Mouse (Mus musculus) midbrain, embryonic 13.5 days (tissue): Measurements from ENCODE around the gene Ola1. TPM values are rescaled to one million over a fixed set of nuclear protein-coding genes. Genes with fewer than 3 reads are reported as not detected.

Experiments used
- ATAC-seq: fragments of 200-750 bp; cut with Nextera tagmentation; 2 replicates; pipeline ENCODE4 v1.8.0; 2017; ENCODE audit warnings: mild to moderate bottlenecking, moderate TSS enrichment, moderate library complexity
- H3K27ac ChIP-seq: fragments of 300-500 bp; sonication (generic); 2 replicates; pipeline ENCODE4 v1.5.1; 2015; ENCODE audit warnings: inconsistent platforms, mild to moderate bottlenecking, moderate library complexity
- H3K27me3 ChIP-seq: fragments of 300-500 bp; sonication (generic); 2 replicates; pipeline ENCODE4 v1.6.1; 2015; ENCODE audit warnings: mild to moderate bottlenecking, inconsistent platforms
- H3K36me3 ChIP-seq: fragments of 300-500 bp; sonication (generic); 2 replicates; pipeline ENCODE4 v1.6.1; 2015; ENCODE audit warnings: mild to moderate bottlenecking, inconsistent platforms
- H3K4me1 ChIP-seq: fragments of 300-500 bp; sonication (generic); replicated peaks from 2 replicates; pipeline ENCODE4 v1.6.1; 2015; ENCODE audit warnings: inconsistent platforms
- H3K4me2 ChIP-seq: fragments of 300-500 bp; sonication (generic); replicated peaks from 2 replicates; pipeline ENCODE4 v1.6.1; 2015; ENCODE audit warnings: moderate library complexity, mild to moderate bottlenecking, inconsistent platforms
- H3K4me3 ChIP-seq: fragments of 300-500 bp; sonication (generic); replicated peaks from 2 replicates; pipeline ENCODE4 v1.5.1; 2015; ENCODE audit warnings: mild to moderate bottlenecking, inconsistent platforms
- H3K9ac ChIP-seq: fragments of 300-500 bp; sonication (generic); replicated peaks from 2 replicates; pipeline ENCODE4 v1.6.1; 2015; ENCODE audit warnings: mild to moderate bottlenecking, inconsistent platforms
- H3K9me3 ChIP-seq: fragments of 300-500 bp; sonication (generic); 2 replicates; pipeline ENCODE4 v1.6.1; 2016; ENCODE audit warnings: mild to moderate bottlenecking, inconsistent platforms
- WGBS: fragments of 180-500 bp; shearing (Covaris S2); methylation state at CpG from one replicate; pipeline ENCODE4 v1.1.7; 2015; 5-methylcytosine and 5-hydroxymethylcytosine counted together
- polyA plus RNA-seq: library from polyadenylated mRNA; unstranded; fragments of >200 nt; fragmentation: Nextera tagmentation; extraction: Ambion mirVana; gene quantifications from 2 replicates; pipeline ENCODE4 v1.2.1, GENCODE M21; 2015

Ola1 gene
- polyA plus RNA-seq, result 80.9 and 96.4 TPM in 2 replicates

- peaks cover 5% of the 10 kb centered on the region for H3K9me3 ChIP-seq
- 0 out of 2 replicates have a peak, but pooled peaks cover under 1% of the 10 kb centered on the region for H3K4me1 ChIP-seq
- ATAC-seq, result no peak
- 93% methylated on average over 5 of the region's 5 CpGs for WGBS
- no peak within 1 kb of the TSS for H3K4me3 ChIP-seq
- no peak within 1 kb of the TSS for H3K4me2 ChIP-seq
- H3K27ac ChIP-seq, result no peak within 1 kb of the TSS
- no peaks in the 10 kb centered on the region for H3K27me3 ChIP-seq
- H3K9ac ChIP-seq, result no peak within 1 kb of the TSS
- H3K36me3 ChIP-seq, result no peaks in the 10 kb centered on the region
Observed at GRCm38 (mm10) chr2:73218913-73219312, at the start of gene Ola1. Ola1 (minus strand) TSS chr2:73218924.

- H3K9me3 ChIP-seq, result no peaks in the 10 kb centered on the region
- H3K4me3 ChIP-seq, result no peak overlapping the region
- ATAC-seq, result no peak
- H3K36me3 ChIP-seq, result no peaks in the 10 kb centered on the region
- no peak overlapping the region for H3K27ac ChIP-seq
- WGBS, result 2% methylated on average over 12 of the region's 12 CpGs
- H3K4me2 ChIP-seq, result peak overlapping the region; percentile 17; the same call in 1 of the 2 replicates
- no peak overlapping the region for H3K9ac ChIP-seq
- H3K27me3 ChIP-seq, result peaks cover 94% of the 10 kb centered on the region
- peaks cover 45% of the 10 kb centered on the region for H3K4me1 ChIP-seq
Observed at GRCm38 (mm10) chr2:73268281-73268680, 49.6 kb upstream of the Ola1 start.

- Histone ChIP-seq H3K9ac (no peak overlapping the region), H3K36me3 (no peaks in the 10 kb centered on the region), H3K4me2 (no peak overlapping the region; the same call in 1 of the 2 replicates), H3K27ac (no peak overlapping the region), H3K9me3 (no peaks in the 10 kb centered on the region), H3K27me3 (peaks cover 94% of the 10 kb centered on the region), H3K4me3 (no peak overlapping the region), H3K4me1 (peaks cover 41% of the 10 kb centered on the region)
- 2% methylated on average over 4 of the region's 4 CpGs for WGBS
- ATAC-seq, result no peak
Observed at GRCm38 (mm10) chr2:73267818-73268217, 49.1 kb upstream of the Ola1 start.

- WGBS, result 17% methylated on average over 3 of the region's 3 CpGs
- Histone ChIP-seq H3K4me2 (no peak overlapping the region), H3K36me3 (no peaks in the 10 kb centered on the region), H3K27me3 (peaks cover 94% of the 10 kb centered on the region), H3K4me1 (peaks cover 36% of the 10 kb centered on the region), H3K4me3 (no peak overlapping the region), H3K27ac (no peak overlapping the region), H3K9me3 (no peaks in the 10 kb centered on the region), H3K9ac (no peak overlapping the region)
- no peak for ATAC-seq
Observed at GRCm38 (mm10) chr2:73267231-73267630, 48.5 kb upstream of the Ola1 start.

GRCm38 (mm10) chr2:73266623-73267022 lies 47.9 kb upstream of the Ola1 start:
- Histone ChIP-seq H3K27me3 (peaks cover 94% of the 10 kb centered on the region), H3K9me3 (peaks cover 3% of the 10 kb centered on the region; the same call in 1 of the 2 replicates), H3K9ac (no peak overlapping the region), H3K27ac (no peak overlapping the region), H3K4me3 (no peak overlapping the region), H3K4me1 (peaks cover 30% of the 10 kb centered on the region), H3K36me3 (no peaks in the 10 kb centered on the region), H3K4me2 (no peak overlapping the region)
- 58% methylated on average over 1 of the region's 1 CpGs for WGBS
- ATAC-seq, result no peak

GRCm38 (mm10) chr2:73266011-73266410 lies 47.3 kb upstream of the Ola1 start:
- H3K4me2 ChIP-seq, result no peak overlapping the region
- no peak for ATAC-seq

GRCm38 (mm10) chr2:73264611-73265195 lies 46.0 kb upstream of the Ola1 start:
- Histone ChIP-seq H3K9ac (no peak overlapping the region), H3K4me3 (peak overlapping the region; percentile 34; the same call in 1 of the 2 replicates), H3K27me3 (peaks cover 75% of the 10 kb centered on the region), H3K27ac (no peak overlapping the region), H3K9me3 (peaks cover 6% of the 10 kb centered on the region; the same call in 1 of the 2 replicates), H3K4me2 (peak overlapping the region; percentile 54), H3K4me1 (peaks cover 16% of the 10 kb centered on the region), H3K36me3 (no peaks in the 10 kb centered on the region)
- ATAC-seq, result 0 out of 2 replicates have a peak, but pooled peaks have one; percentile 37
- WGBS, result 5% methylated on average over 11 of the region's 11 CpGs

More at GRCm38 (mm10) chr2:73266011-73266410, 47.3 kb upstream of the Ola1 start:
- Histone ChIP-seq H3K4me1 (peaks cover 25% of the 10 kb centered on the region), H3K4me3 (no peak overlapping the region), H3K27ac (no peak overlapping the region), H3K36me3 (no peaks in the 10 kb centered on the region), H3K9me3 (peaks cover 5% of the 10 kb centered on the region; the same call in 1 of the 2 replicates), H3K27me3 (peaks cover 88% of the 10 kb centered on the region), H3K9ac (no peak overlapping the region)
- 9% methylated on average over 5 of the region's 5 CpGs for WGBS

GRCm38 (mm10) chr2:73263794-73264610 lies 45.3 kb upstream of the Ola1 start:
- Histone ChIP-seq H3K9me3 (peaks cover 6% of the 10 kb centered on the region; the same call in 1 of the 2 replicates), H3K4me3 (peak overlapping the region; percentile 34), H3K4me1 (peaks cover 16% of the 10 kb centered on the region), H3K27me3 (peaks cover 70% of the 10 kb centered on the region), H3K9ac (peak overlapping the region; percentile 51; the same call in 1 of the 2 replicates), H3K36me3 (no peaks in the 10 kb centered on the region), H3K4me2 (peak overlapping the region; percentile 54), H3K27ac (no peak overlapping the region)
- ATAC-seq, result 0 out of 2 replicates have a peak, but pooled peaks have one; percentile 43
- WGBS, result 2% methylated on average over 38 of the region's 38 CpGs

- Histone ChIP-seq H3K4me2 (peak overlapping the region; percentile 54), H3K36me3 (no peaks in the 10 kb centered on the region), H3K27ac (no peak overlapping the region), H3K9ac (peak overlapping the region; percentile 51; the same call in 1 of the 2 replicates), H3K4me3 (peak overlapping the region; percentile 34), H3K27me3 (peaks cover 70% of the 10 kb centered on the region), H3K4me1 (peaks cover 16% of the 10 kb centered on the region), H3K9me3 (peaks cover 6% of the 10 kb centered on the region; the same call in 1 of the 2 replicates)
- 4% methylated on average over 16 of the region's 16 CpGs for WGBS
- no peak for ATAC-seq
Observed at GRCm38 (mm10) chr2:73263172-73263765, 44.5 kb upstream of the Ola1 start.

- Histone ChIP-seq H3K4me2 (no peak overlapping the region), H3K36me3 (no peaks in the 10 kb centered on the region), H3K4me1 (no peaks in the 10 kb centered on the region), H3K27ac (no peak overlapping the region), H3K9ac (no peak overlapping the region), H3K27me3 (no peaks in the 10 kb centered on the region; the same call in 1 of the 2 replicates), H3K9me3 (0 out of 2 replicates have a peak, but pooled peaks cover 8% of the 10 kb centered on the region), H3K4me3 (no peak overlapping the region)
- no peak for ATAC-seq
- 47% methylated on average over 4 of the region's 4 CpGs for WGBS
Observed at GRCm38 (mm10) chr2:73248701-73249100, 30.0 kb upstream of the Ola1 start.

GRCm38 (mm10) chr2:73241299-73241698 lies 22.6 kb upstream of the Ola1 start:
- Histone ChIP-seq H3K4me1 (no peaks in the 10 kb centered on the region), H3K9ac (no peak overlapping the region), H3K9me3 (no peaks in the 10 kb centered on the region), H3K27ac (no peak overlapping the region), H3K4me2 (no peak overlapping the region), H3K27me3 (no peaks in the 10 kb centered on the region), H3K4me3 (no peak overlapping the region), H3K36me3 (no peaks in the 10 kb centered on the region)
- 88% methylated on average over 4 of the region's 4 CpGs for WGBS
- ATAC-seq, result no peak

GRCm38 (mm10) chr2:73231081-73231480 lies 12.4 kb upstream of the Ola1 start:
- Histone ChIP-seq H3K4me2 (no peak overlapping the region), H3K9ac (no peak overlapping the region), H3K27me3 (no peaks in the 10 kb centered on the region), H3K27ac (no peak overlapping the region), H3K4me1 (no peaks in the 10 kb centered on the region), H3K9me3 (no peaks in the 10 kb centered on the region), H3K4me3 (no peak overlapping the region), H3K36me3 (no peaks in the 10 kb centered on the region)
- 51% methylated on average over 3 of the region's 3 CpGs for WGBS
- ATAC-seq, result no peak
